Mouse (Mus musculus) layer of hippocampus, adult 9-11 months (tissue): ENCODE data around the gene Bicd2.

Experiments
- DNase-seq: peaks from one replicate; pipeline ENCODE4 v3.0.0; 2022

The Bicd2 gene

DNA sequence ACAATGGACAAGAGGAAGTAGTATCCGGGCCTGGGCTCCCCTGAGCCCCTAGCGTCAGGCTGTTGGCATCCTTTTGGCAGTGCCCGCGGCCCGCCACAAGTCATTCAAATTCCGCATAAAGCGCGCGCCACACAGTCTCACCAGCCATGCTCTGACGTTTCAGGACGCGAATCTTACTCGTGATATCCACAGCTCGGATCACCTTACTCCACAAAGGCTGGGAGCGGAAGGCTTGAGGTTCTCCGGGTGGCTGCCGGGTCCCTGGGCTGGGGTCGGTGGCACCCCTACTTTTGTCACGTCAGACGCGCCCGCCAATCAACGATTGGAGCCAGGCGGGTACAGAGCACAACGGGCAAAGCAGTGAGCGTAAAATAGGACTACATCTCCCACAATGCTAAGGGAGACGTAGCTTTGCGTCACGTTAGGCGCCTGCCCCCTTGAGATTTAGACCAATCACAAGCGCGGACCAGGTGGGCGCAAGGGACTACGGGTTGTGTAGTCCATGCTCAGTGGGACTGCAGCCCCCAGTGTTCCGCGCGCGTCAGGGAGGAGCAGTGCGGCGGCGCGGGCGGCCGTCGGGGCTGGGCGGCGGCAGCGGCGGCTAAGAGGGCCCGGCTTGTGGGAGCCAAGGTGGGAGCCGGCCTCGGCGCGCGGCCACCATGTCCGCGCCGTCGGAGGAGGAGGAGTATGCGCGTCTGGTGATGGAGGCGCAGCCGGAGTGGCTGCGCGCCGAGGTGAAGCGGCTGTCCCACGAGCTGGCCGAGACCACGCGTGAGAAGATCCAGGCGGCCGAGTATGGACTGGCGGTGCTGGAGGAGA lies at the start of gene Bicd2:
Gene Bicd2 (plus strand): TSS at position 574 of the 819 bp plus-strand sequence.
- DNase-seq, result peak; percentile 99

GRCm38 (mm10) chr13:49291949-49292348 lies 49.4 kb upstream of the Bicd2 start:
- no peak for DNase-seq

GRCm38 (mm10) chr13:49294108-49294507 lies 47.3 kb upstream of the Bicd2 start:
- DNase-seq, result no peak

DNA sequence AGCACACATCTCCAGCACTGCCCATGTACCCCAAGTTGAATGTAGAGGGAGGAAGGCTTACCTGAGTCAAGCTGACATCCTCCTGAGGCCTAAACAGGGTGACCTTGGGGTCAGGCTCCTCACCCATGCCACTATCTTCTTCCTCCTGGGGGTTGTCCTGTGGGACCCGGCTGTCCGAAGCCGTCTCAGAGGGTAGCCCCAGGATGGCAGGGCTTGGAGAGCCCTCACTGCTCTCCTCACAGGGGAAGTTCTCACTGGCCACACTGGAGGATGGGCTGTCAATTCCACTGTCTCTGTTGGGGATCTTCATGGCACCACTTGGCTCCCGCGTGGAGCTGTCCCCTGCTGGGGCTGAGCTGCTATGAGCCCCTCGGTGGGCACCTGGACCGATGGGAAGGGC lies 45.1 kb upstream of the Bicd2 start:
- DNase-seq, result no peak

DNA sequence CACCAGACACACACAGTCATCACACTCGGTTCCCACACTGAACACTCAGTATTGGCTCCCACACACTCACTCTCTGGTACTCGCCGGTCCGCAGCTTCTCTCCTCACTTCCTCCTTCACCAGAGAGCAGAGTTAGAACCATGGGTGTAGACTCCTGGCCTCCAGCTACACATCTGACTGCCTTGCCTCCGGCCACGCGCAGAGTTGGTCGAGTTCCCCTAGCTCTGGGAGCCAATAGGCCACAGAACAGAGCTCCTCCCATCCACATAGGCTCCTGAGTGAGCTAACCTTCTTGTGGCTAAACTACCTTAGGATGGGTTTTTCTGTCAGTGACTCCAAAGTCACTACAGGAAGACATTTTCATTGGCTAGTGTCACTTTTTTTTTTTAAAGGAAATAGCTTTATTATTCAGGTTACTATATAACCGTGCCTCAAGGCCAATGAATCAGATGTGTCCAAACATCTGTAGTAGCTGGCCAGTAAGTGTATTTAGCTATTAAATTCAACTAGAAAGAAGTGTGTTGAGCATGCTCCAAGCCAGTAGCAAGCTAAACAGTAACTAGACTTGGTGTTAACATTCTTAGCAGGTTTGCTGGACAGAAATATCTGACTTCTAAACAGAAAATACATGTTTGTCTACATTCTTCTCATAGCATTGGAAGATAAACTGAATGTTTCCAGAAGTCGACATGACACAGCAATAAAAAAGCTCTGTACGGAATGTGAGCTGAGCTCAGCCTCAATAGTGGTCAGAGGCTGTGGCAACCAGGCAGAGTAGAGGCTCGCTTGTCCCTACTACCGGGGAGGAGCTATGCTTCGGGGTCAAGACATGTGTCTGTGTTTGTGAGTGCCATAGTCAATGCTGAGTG lies 42.6 kb upstream of the Bicd2 start:
- peak; percentile 59 for DNase-seq

DNA sequence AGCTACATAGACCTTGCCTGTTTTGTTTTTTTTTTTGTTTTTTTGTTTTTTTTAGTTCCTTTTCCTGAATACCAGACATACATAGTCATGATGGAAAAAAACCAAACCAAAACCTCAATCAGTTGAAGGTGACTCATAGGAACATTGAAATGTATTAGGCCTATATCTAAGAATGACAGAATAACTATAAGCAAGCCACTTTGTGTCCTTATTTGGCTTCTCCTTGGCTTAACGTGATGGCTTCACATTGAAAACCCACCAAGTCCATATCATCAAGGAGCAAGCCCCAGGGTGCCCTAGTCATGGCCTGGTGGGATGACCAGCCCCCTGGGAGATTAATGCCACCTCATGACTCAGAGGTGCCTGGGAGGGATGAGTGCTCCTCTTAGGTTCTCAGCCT lies 40.6 kb upstream of the Bicd2 start:
- DNase-seq, result no peak

GRCm38 (mm10) chr13:49306771-49307310 lies 34.5 kb upstream of the Bicd2 start:
- peak; percentile 60 for DNase-seq

DNA sequence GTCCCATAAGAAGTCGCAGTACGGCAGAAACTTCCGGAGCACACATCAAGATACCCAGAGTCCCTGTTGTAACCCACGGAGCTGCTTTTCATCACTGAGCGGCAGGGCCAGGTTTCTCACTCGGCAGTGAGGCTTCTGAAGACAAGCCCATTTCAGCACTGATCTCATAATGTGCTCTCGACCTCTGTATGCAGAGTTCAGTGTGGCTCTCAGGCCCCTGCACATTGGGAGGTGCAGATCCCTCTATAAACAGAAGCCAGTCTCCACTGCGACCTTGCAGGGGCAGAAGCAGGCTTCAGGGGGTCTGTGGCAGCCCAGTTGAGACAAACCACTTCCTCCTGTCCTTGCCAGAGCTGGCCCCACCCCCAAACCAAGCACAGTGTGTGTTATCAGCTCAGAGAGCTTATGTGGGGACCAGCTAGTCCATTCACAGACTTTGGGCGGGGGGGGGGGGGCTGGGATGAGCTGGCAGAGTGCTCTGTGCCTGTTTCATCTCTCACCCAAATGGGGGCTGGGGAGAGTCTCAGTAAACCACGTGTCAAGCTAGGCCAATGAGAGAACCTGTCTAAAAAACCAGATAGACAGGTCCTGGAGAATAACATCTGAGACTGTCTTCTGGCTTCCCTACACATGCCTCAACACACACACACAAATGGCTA lies 33.9 kb upstream of the Bicd2 start:
- peak; percentile 71 for DNase-seq

DNA sequence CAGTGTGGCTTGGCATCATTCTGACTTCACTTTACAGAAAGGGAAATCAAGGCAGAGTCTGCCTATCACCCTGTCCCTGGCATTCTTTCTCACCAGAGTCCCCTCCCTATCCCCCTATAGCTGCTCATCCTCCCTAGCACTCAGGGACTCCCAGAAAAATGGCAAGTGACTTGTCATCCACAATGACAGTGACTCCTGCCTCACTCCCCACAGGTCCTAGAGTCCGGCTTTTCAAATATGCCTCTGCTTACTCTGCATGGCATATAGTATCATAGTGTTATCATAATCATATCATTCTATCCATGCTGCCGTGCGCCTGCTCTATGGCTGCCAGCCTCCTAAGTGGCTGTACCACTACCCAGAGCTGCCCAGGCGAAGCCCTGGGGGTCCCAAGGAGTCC lies 33.2 kb upstream of the Bicd2 start:
- DNase-seq, result no peak

- no peak for DNase-seq
Measured at GRCm38 (mm10) chr13:49308861-49309403, 32.5 kb upstream of the Bicd2 start.

- DNase-seq, result no peak
Measured at GRCm38 (mm10) chr13:49309501-49309900, 31.9 kb upstream of the Bicd2 start.

DNA sequence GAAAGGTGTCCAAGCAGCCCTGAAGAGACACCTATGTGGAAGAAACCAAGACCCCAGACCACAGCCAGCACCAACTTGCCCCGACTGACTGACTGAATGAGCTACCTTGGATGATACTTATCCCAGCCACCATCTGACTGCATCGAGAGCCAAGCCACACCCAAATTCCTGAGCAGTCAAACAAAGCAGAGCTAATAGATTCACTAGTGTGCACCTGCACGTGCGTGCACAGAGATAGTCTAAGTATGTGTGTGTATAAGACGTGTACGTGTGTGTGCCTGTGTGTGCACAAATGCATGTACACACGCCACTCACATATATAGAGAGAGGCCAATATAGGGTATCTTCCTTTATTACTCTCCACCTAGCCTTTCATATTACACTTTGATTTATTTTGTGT lies 29.7 kb upstream of the Bicd2 start:
- no peak for DNase-seq

GRCm38 (mm10) chr13:49316386-49317162 lies 24.8 kb upstream of the Bicd2 start:
- peak; percentile 70 for DNase-seq

- DNase-seq, result no peak
Measured at GRCm38 (mm10) chr13:49317508-49317907, 23.9 kb upstream of the Bicd2 start.

DNA sequence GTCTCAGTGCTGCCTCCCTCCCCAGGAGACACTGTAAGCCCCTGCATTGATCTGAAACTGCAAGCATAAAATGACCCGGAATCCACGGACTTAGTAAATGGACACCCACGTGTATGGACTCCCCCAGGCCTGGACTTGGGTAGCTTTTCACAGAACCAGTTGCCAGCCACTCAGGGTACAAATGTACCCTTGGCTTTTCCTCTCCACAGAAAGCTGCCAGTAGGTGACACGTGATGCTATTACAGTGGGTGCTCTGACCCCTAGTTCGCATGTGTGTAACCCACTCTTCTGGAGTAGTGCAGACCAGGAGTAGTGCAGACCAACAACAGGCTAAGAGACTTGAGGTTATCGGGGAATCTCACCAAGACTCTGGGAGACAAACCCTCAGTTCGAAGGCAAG lies 23.5 kb upstream of the Bicd2 start:
- DNase-seq, result no peak

DNA sequence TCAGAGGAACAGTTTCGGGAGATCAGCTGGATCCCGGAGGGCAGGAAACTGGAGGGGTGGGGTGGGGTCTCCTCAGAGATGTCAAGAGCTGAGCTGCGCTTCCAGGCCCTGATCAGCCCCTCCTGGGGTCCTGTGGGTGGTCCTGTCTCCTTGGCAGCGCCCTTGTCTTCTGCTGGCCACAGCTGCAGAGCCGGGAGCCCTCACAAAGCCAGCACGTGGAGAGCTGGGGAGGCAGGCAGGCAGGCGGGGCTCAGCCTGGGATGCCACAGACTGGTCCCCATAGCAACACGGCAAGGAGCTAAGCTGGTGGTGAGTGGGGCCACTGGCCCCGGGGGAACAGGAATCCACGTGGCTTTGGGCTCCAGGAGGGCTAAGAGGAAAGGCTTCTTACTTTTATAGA lies 21.3 kb upstream of the Bicd2 start, which contains the start of gene Fgd3:
Gene Fgd3 (minus strand): TSS at position 272 of the 400 bp plus-strand sequence.
- DNase-seq, result peak; percentile 76

GRCm38 (mm10) chr13:49320514-49320913 lies 20.9 kb upstream of the Bicd2 start:
- no peak for DNase-seq

DNA sequence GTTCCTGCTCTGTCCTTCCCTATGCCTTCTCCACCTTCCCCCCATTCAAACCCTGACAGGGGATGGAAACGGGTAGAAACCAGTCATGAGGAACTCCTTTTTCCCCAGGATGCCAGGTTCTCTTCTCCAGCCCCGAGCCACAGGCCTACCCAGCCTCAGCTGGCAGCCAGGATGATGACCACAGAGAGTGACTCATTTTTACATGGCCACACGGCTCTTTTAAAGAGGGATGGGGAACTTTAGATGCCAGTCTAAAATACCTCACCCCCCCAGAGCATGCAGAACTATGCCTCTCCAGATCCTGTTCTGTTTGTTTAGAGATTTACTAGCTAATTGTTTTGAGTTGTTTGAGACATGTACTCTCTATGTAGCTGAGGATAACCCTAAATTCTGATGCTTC lies 19.9 kb upstream of the Bicd2 start:
- no peak for DNase-seq

DNA sequence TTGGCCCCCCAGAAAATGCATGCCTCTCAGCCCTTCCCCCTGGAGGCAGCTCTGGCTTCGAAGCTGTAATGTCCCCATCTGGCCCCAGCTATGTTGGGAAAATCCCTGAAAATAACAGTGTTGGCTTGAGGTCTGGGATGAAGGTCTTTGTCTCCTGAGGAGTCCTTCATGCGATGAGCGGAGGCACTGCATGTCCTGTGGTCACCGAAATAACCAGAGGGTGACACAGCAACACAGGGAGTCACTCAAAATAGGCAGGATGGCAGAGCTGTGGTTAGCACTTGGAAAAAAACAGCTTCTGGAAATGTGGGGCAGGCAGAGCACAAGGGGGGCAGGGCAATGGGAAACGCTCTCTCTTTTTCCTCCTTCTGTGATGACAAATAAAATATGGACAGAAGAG lies 19.2 kb upstream of the Bicd2 start:
- no peak for DNase-seq

- DNase-seq, result no peak
Measured at GRCm38 (mm10) chr13:49322739-49323138, 18.6 kb upstream of the Bicd2 start.

GRCm38 (mm10) chr13:49324871-49325270 lies 16.5 kb upstream of the Bicd2 start:
- DNase-seq, result no peak
